Comparison of ENCODE assay signal across 9 mouse cellular contexts in genomic region chr10:86492089-86492907, GRCm38 (mm10). TPM values are rescaled to one million over a fixed set of nuclear protein-coding genes. Genes with fewer than 3 reads are reported as not detected.
A peak's percentile ranks its signal among the peaks of the same experiment; 100 is the strongest.
DNase-seq lines count a peak whose midpoint lies in the region; ATAC-seq and TF ChIP-seq lines count a peak whose summit lies in the region.
"Had no signal": no experiment of that assay in that cellular context is flagged by ENCODE, and none has a peak within 500 bp of the region (broad histone marks: within the 10 kb centered on the region; RNA-seq: fewer than 3 reads in every experiment).

No protein-coding gene starts in this region.

- H3K9me3 ChIP-seq in kidney, postnatal 0 days (replicated peaks; ENCODE audit: low read length) = no peaks in the 10 kb centered on the region
- no peaks in the 10 kb centered on the region for H3K9me3 ChIP-seq in embryonic facial prominence, embryonic 15.5 days (replicated peaks)
- no peaks in the 10 kb centered on the region for H3K9me3 ChIP-seq in neural tube, embryonic 14.5 days (ENCODE audit: control insufficient read depth, low read length)

- no peak overlapping the region for H3K4me3 ChIP-seq in kidney, postnatal 0 days (replicated peaks; ENCODE audit: low read depth, low read length)
- H3K4me3 ChIP-seq in embryonic facial prominence, embryonic 15.5 days (replicated peaks) = no peak overlapping the region
- no peak overlapping the region for H3K4me3 ChIP-seq in left cerebral cortex, adult 2 months
- peak overlapping the region; percentile 43 for H3K4me3 ChIP-seq in neural tube, embryonic 14.5 days (ENCODE audit: low read depth, low read length)
- H3K4me3 ChIP-seq in lung, adult 2 months (replicated peaks; ENCODE audit: extremely low read depth, low read depth, low read length) = no peak overlapping the region

- intact Hi-C loops in left cerebral cortex, adult 2 months (cut with DNase I) = no loop called here
- intact Hi-C loops in heart, postnatal 36 days (cut with DNase I) = no loop called here

- H3K27me3 ChIP-seq in kidney, postnatal 0 days (ENCODE audit: insufficient read depth, low read length) = no peaks in the 10 kb centered on the region
- no peaks in the 10 kb centered on the region for H3K27me3 ChIP-seq in embryonic facial prominence, embryonic 15.5 days
- H3K27me3 ChIP-seq in neural tube, embryonic 14.5 days (ENCODE audit: control insufficient read depth, insufficient read depth, low read length) = no peaks in the 10 kb centered on the region

- TF ChIP-seq CTCF in kidney, postnatal 0 days (IDR thresholded peaks at IDR 0.05; ENCODE audit: low read depth) = no peak
- no peak for TF ChIP-seq CTCF in left cerebral cortex, adult 2 months (IDR thresholded peaks at IDR 0.05)
- no peak for TF ChIP-seq CTCF in lung, adult 2 months (IDR thresholded peaks at IDR 0.05; ENCODE audit: insufficient read depth, low read length)

- H3K4me2 ChIP-seq in kidney, postnatal 0 days (ENCODE audit: low read length) = 0 out of 2 replicates have a peak overlapping the region, but pooled peaks have one; percentile 10
- no peak overlapping the region for H3K4me2 ChIP-seq in embryonic facial prominence, embryonic 15.5 days (replicated peaks)
- peak overlapping the region; percentile 56 for H3K4me2 ChIP-seq in neural tube, embryonic 14.5 days (ENCODE audit: low read depth, low read length)

- H3K36me3 ChIP-seq in kidney, postnatal 0 days (ENCODE audit: insufficient read depth, low read length) = no peaks in the 10 kb centered on the region
- no peaks in the 10 kb centered on the region for H3K36me3 ChIP-seq in embryonic facial prominence, embryonic 15.5 days
- H3K36me3 ChIP-seq in neural tube, embryonic 14.5 days (ENCODE audit: control insufficient read depth, insufficient read depth, low read length) = no peaks in the 10 kb centered on the region

- DNase-seq in kidney, postnatal 0 days (ENCODE audit: low spot score) = peak; percentile 62
- no peak for DNase-seq in kidney, adult 18-20 months
- DNase-seq in left cerebral cortex, adult 2 months (ENCODE audit: extremely low spot score in 1 of 2, low spot score in 2 of 2) = peak in 1 of 2 experiments; percentile 45
- DNase-seq in heart, adult 11 months = no peak
- DNase-seq in lung, adult 2 months = no peak
- no peak for DNase-seq in heart, postnatal 36 days

- H3K4me1 ChIP-seq in kidney, postnatal 0 days (replicated peaks; ENCODE audit: insufficient read depth, low read length) = 0 out of 2 replicates have a peak, but pooled peaks cover 10% of the 10 kb centered on the region
- peaks cover under 1% of the 10 kb centered on the region; the same call in 1 of the 2 replicates for H3K4me1 ChIP-seq in embryonic facial prominence, embryonic 15.5 days
- H3K4me1 ChIP-seq in neural tube, embryonic 14.5 days (ENCODE audit: control insufficient read depth, insufficient read depth, low read length) = peaks cover 12% of the 10 kb centered on the region
- no peaks in the 10 kb centered on the region for H3K4me1 ChIP-seq in lung, adult 2 months (ENCODE audit: control insufficient read depth, insufficient read depth, low read length)

- peak; percentile 57; the same call in 1 of the 2 replicates for ATAC-seq in kidney, postnatal 0 days (replicated peaks; ENCODE audit: low FRiP score, low read depth)
- 0 out of 2 replicates have a peak, but pooled peaks have one; percentile 11 for ATAC-seq in embryonic facial prominence, embryonic 15.5 days (ENCODE audit: insufficient number of reproducible peaks, low FRiP score, low TSS enrichment, low read depth)
- ATAC-seq in neural tube, embryonic 14.5 days (ENCODE audit: low read depth) = peak; percentile 92

- no peak overlapping the region; the same call in 1 of the 2 replicates for H3K27ac ChIP-seq in kidney, postnatal 0 days
- H3K27ac ChIP-seq in embryonic facial prominence, embryonic 15.5 days (replicated peaks) = no peak overlapping the region
- H3K27ac ChIP-seq in left cerebral cortex, adult 2 months = peak overlapping the region; percentile 45; the same call in 1 of the 2 replicates
- H3K27ac ChIP-seq in neural tube, embryonic 14.5 days (ENCODE audit: low read depth, low read length) = peak overlapping the region; percentile 87
- H3K27ac ChIP-seq: macrophage had no signal

- TF ChIP-seq POLR2A in lung, adult 2 months (IDR thresholded peaks at IDR 0.05; ENCODE audit: borderline replicate concordance, extremely low read depth, low read depth, low read length) = no peak

- no peak overlapping the region for H3K9ac ChIP-seq in kidney, postnatal 0 days (ENCODE audit: low read depth, low read length)
- H3K9ac ChIP-seq in embryonic facial prominence, embryonic 15.5 days = no peak overlapping the region
- peak overlapping the region; percentile 73 for H3K9ac ChIP-seq in neural tube, embryonic 14.5 days (replicated peaks; ENCODE audit: low read depth, low read length)

- 34% methylated on average over 2 of the region's 2 CpGs for whole genome bisulfite sequencing in kidney, postnatal 0 days
- 39% methylated on average over 2 of the region's 2 CpGs for WGBS in embryonic facial prominence, embryonic 15.5 days
- 41% methylated on average over 2 of the region's 2 CpGs for WGBS in neural tube, embryonic 14.5 days
- 57% methylated on average over 2 of the region's 2 CpGs for WGBS in lung, adult 2 months

RNA-seq across cellular contexts. Expression of gene Syn3, which starts 6.4 kb away (rescaled TPM):
- polyA plus RNA-seq in kidney, postnatal 0 days (2015; fragmentation: Nextera tagmentation; extraction: Ambion mirVana) = 5.4 and 5.9 TPM in 2 replicates
- polyA plus RNA-seq in embryonic facial prominence, embryonic 15.5 days (2015; fragmentation: Nextera tagmentation; extraction: Ambion mirVana) = 2.1 and 2.6 TPM in 2 replicates
- 10 to 100 TPM; 29.9 to 30.8 TPM for total RNA-seq in left cerebral cortex, adult 2 months (2021)
- polyA plus RNA-seq in neural tube, embryonic 14.5 days (2014; fragmentation: Nextera tagmentation; extraction: Ambion mirVana) = 35.1 and 44.1 TPM in 2 replicates
- polyA plus RNA-seq in lung, adult 2 months (2012; rRNA removed) = 0.77 and 1.1 TPM in 2 replicates
- total RNA-seq in heart, postnatal 36 days (2021) = under 1 TPM; 0.22 to 0.39 TPM

Comparison
In these comparisons a context has a peak if more than half of its experiments do, and no peak if none do; other contexts are left out.
1. ATAC-seq: peak in every context shown above with its lines; median percentile 92 in neural tube, embryonic 14.5 days; 57 in kidney, postnatal 0 days; 11 in embryonic facial prominence, embryonic 15.5 days.
2. H3K27ac ChIP-seq: peak in left cerebral cortex, adult 2 months (single experiment) and neural tube, embryonic 14.5 days (single experiment); none in kidney, postnatal 0 days (single experiment) and embryonic facial prominence, embryonic 15.5 days (single experiment).